Mouse (Mus musculus): ENCODE data around the gene Tinag. TPM values are rescaled to one million over a fixed set of nuclear protein-coding genes. Genes with fewer than 3 reads are reported as not detected.

Gene Tinag
- polyA plus RNA-seq, 1 experiment from 2014 or later = not detected

GRCm38 (mm10) chr9:76996021-76996420 is 49.6 kb downstream of the Tinag start:
- 87% methylated on average over 1 of the region's 1 CpGs for whole genome bisulfite sequencing
- no peak for ATAC-seq (ENCODE audit: low FRiP score, low read depth)
- H3K4me1 ChIP-seq (replicated peaks) = no peaks in the 10 kb centered on the region

GRCm38 (mm10) chr9:76989946-76990345 is 55.6 kb downstream of the Tinag start:
- Histone ChIP-seq H3K4me1 (replicated peaks) (no peaks in the 10 kb centered on the region), H3K4me3 (no peak overlapping the region), H3K36me3 (no peaks in the 10 kb centered on the region), H3K9ac (no peak overlapping the region), H3K27me3 (no peaks in the 10 kb centered on the region), H3K4me2 (no peak overlapping the region), H3K9me3 (no peaks in the 10 kb centered on the region), H3K27ac (replicated peaks) (no peak overlapping the region)
- no peak for ATAC-seq (ENCODE audit: low FRiP score, low read depth)

More at GRCm38 (mm10) chr9:76996021-76996420, 49.6 kb downstream of the Tinag start:
- no peaks in the 10 kb centered on the region for H3K36me3 ChIP-seq
- no peak overlapping the region for H3K27ac ChIP-seq (replicated peaks)
- H3K4me2 ChIP-seq = no peak overlapping the region
- no peak overlapping the region for H3K4me3 ChIP-seq
- H3K9ac ChIP-seq = no peak overlapping the region
- H3K9me3 ChIP-seq = no peaks in the 10 kb centered on the region
- H3K27me3 ChIP-seq = no peaks in the 10 kb centered on the region

- ATAC-seq (ENCODE audit: low FRiP score, low read depth) = no peak
- Histone ChIP-seq H3K9ac (no peak overlapping the region), H3K36me3 (no peaks in the 10 kb centered on the region), H3K27ac (replicated peaks) (no peak overlapping the region), H3K4me1 (replicated peaks) (no peaks in the 10 kb centered on the region), H3K27me3 (no peaks in the 10 kb centered on the region), H3K9me3 (no peaks in the 10 kb centered on the region), H3K4me3 (no peak overlapping the region), H3K4me2 (no peak overlapping the region)
- 95% methylated on average over 1 of the region's 1 CpGs for WGBS
Observed at GRCm38 (mm10) chr9:76934813-76935212, 110.8 kb downstream of the Tinag start.

GRCm38 (mm10) chr9:76915093-76915661 is 130.4 kb downstream of the Tinag start:
- no peak for ATAC-seq (ENCODE audit: low FRiP score, low read depth)
- Histone ChIP-seq H3K4me1 (replicated peaks) (no peaks in the 10 kb centered on the region), H3K4me2 (no peak overlapping the region), H3K27ac (replicated peaks) (no peak overlapping the region), H3K9ac (no peak overlapping the region), H3K36me3 (no peaks in the 10 kb centered on the region), H3K4me3 (no peak overlapping the region), H3K9me3 (no peaks in the 10 kb centered on the region), H3K27me3 (no peaks in the 10 kb centered on the region)
- whole genome bisulfite sequencing = 87% methylated on average over 5 of the region's 5 CpGs

Data from hindbrain, embryonic 15.5 days (tissue).